Mouse (Mus musculus) testis, adult 2 months (tissue): ENCODE measurements around the gene Mical3.

ENCODE experiments used
- CTCF ChIP-seq: fragments of 200-500 bp; IDR thresholded peaks from 2 replicates; pipeline ENCODE4 v1.5.1; 2012; ENCODE audit warnings: low read depth, mild to moderate bottlenecking, inconsistent platforms, low read length, moderate library complexity; ENCODE audit not compliant: control insufficient read depth, insufficient read depth, insufficient replicate concordance
- POLR2A ChIP-seq: fragments of 200-500 bp; IDR thresholded peaks from 2 replicates; pipeline ENCODE4 v1.6.1; 2012; ENCODE audit warnings: low read depth, mild to moderate bottlenecking, inconsistent platforms, low read length, moderate library complexity; ENCODE audit not compliant: control insufficient read depth

GRCm38 (mm10) chr6:121063771-121064170, 67.0 kb downstream of the Mical3 start:
- TF ChIP-seq CTCF (no peak), POLR2A (no peak)
